Mouse (Mus musculus) T-helper 2 cell (primary cell): ENCODE data around the gene Izumo2.
"Not testable (repeated sequence)": the region's sequence is repeated elsewhere in the genome, so short reads cannot be mapped to it uniquely, and the experiment has no call there.

ENCODE experiments used
- in situ Hi-C: fragments of 300-600 bp; cut with MboI, MseI; formaldehyde crosslinking; loops from one replicate; pipeline ENCODE4 v1.15.1; 2025; ENCODE audit warnings: high pct_unique_total_duplicates

The Izumo2 gene

GRCm38 (mm10) chr7:44748101-44749044 lies 39.8 kb downstream of the Izumo2 start, which contains the start of gene Vrk3:
Vrk3 (plus strand) TSS chr7:44748413.
- in situ Hi-C loops: loop anchor here (10.0 kb wide), 1 partner anchor 66 kb away; the partner anchor contains the start of genes Atf5, Il4i1 and Nup62

DNA sequence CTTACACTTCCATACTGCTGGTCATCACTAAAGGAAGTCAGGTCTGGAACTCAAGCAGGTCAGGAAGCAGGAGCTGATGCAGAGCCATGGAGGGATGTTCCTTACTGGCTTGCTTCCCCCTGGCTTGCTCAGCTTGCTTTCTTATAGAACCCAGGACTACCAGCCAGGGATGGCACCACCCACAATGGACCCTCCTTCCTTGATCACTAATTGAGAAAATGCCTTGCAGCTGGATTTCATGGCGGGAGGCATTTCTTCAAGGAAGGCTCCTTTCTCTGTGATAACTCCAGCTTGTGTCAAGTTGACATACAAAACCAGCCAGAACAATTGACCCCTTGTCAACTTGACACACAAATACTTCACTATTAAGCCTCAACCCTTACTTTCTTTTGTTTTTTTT lies 42.4 kb downstream of the Izumo2 start, which contains the start of gene Zfp473:
Zfp473 (minus strand) TSS at position 101 of the 400 bp plus-strand sequence.
- in situ Hi-C loops: not testable (repeated sequence)

DNA sequence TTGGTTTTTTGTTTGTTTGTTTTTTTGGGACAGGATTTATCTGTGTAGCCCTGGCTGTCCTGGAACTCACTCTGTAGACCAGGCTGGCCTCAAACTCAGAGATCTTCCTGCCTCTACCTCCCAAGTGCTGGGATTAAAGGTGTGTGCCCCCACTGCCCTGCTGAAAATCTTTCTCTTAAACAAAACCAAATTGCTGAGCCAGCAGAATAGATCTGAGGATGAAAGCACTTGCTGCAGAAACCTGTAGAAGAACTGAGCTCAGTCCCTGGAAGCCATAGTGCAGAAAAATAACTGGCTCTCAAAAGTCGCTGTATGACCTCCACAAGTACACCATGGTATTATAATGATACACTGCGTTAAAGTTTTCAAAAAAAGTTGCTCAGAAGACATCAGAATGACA lies 48.6 kb downstream of the Izumo2 start:
- in situ Hi-C loops: no loop called here

DNA sequence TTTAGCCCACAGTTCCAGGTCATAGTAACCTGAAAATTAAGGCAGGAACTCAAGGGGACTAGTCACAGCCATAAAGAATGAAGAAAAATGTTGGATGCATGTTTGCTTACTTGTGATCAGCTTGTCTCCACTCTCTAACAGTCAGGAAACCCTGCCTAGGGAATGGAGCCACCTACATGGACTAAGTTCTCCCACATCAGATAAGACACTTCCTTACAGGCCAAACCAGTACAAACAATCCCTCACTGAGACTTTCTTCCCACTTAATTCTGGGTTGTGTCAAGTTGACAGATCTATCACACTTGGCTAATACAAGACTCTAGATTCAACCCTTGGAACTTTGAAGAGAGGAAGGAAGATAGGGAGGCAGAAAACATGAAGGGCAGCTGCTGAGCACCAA lies 51.8 kb downstream of the Izumo2 start:
- in situ Hi-C loops: no loop called here

DNA sequence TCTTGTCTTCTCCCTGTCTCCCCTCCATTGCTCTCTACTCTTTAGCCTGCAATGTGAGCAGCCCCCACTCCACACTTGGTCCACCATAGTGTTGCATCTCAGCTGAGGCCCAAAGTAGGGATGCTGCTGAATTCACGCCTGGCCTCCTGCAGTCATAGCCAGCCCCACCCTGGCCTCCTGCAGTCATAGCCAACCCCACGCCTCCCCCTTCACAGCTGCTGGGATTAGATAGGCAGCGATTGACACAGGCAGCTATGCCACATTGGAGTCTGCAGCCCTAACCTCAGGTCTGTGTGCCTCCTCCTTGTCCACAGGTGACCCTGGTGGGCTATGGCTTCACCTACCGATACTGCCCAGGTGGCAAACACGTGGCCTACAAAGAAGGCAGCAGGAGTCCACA lies 59.6 kb downstream of the Izumo2 start:
- in situ Hi-C loops: no loop called here
